Mouse (Mus musculus): ENCODE measurements around the gene Ubald1. TPM values are rescaled to one million over a fixed set of nuclear protein-coding genes. Genes with fewer than 3 reads are reported as not detected.

Ubald1 gene
- polyA plus RNA-seq, 1 experiment = 21.5 TPM

GRCm38 (mm10) chr16:4899711-4900110, 19.6 kb upstream of the Ubald1 start:
- DNase-seq (ENCODE audit: low spot score) = no peak

- no peak for DNase-seq (ENCODE audit: low spot score)
Observed at GRCm38 (mm10) chr16:4898881-4899280, 18.8 kb upstream of the Ubald1 start.

GRCm38 (mm10) chr16:4897146-4897730, 17.1 kb upstream of the Ubald1 start:
- DNase-seq (ENCODE audit: low spot score) = no peak

GRCm38 (mm10) chr16:4896249-4897027, 16.3 kb upstream of the Ubald1 start:
- no peak for DNase-seq (ENCODE audit: low spot score)

GRCm38 (mm10) chr16:4894201-4894908, 14.2 kb upstream of the Ubald1 start:
- DNase-seq (ENCODE audit: low spot score) = no peak

- no peak for DNase-seq (ENCODE audit: low spot score)
Observed at GRCm38 (mm10) chr16:4892171-4892570, 12.1 kb upstream of the Ubald1 start.

- DNase-seq (ENCODE audit: low spot score) = no peak
Observed at GRCm38 (mm10) chr16:4890201-4890709, 10.1 kb upstream of the Ubald1 start.

GRCm38 (mm10) chr16:4886690-4887020, 6.5 kb upstream of the Ubald1 start:
- no peak for DNase-seq (ENCODE audit: low spot score)

GRCm38 (mm10) chr16:4885760-4886689, 5.9 kb upstream of the Ubald1 start, which contains the start of gene Mgrn1:
Gene Mgrn1, plus strand, starts transcription at chr16:4886249.
- DNase-seq (ENCODE audit: low spot score) = peak; percentile 67

GRCm38 (mm10) chr16:4884930-4885329, 4.8 kb upstream of the Ubald1 start:
- DNase-seq (ENCODE audit: low spot score) = no peak

GRCm38 (mm10) chr16:4881400-4882351, 1.6 kb upstream of the Ubald1 start:
- no peak for DNase-seq (ENCODE audit: low spot score)

GRCm38 (mm10) chr16:4879708-4880124, 399 bp downstream of the Ubald1 start:
- peak; percentile 95 for DNase-seq (ENCODE audit: low spot score)

GRCm38 (mm10) chr16:4879101-4879707, 911 bp downstream of the Ubald1 start:
- no peak for DNase-seq (ENCODE audit: low spot score)

- peak; percentile 47 for DNase-seq (ENCODE audit: low spot score)
Observed at GRCm38 (mm10) chr16:4878192-4878885, 1.8 kb downstream of the Ubald1 start.

GRCm38 (mm10) chr16:4877701-4878100, 2.4 kb downstream of the Ubald1 start:
- DNase-seq (ENCODE audit: low spot score) = no peak

GRCm38 (mm10) chr16:4877195-4877594, 2.9 kb downstream of the Ubald1 start:
- no peak for DNase-seq (ENCODE audit: low spot score)

- DNase-seq (ENCODE audit: low spot score) = peak; percentile 61
Observed at GRCm38 (mm10) chr16:4876033-4876680, 4.0 kb downstream of the Ubald1 start.

- no peak for DNase-seq (ENCODE audit: low spot score)
Observed at GRCm38 (mm10) chr16:4875198-4876032, 4.7 kb downstream of the Ubald1 start.
